Mouse (Mus musculus) forebrain, embryonic 13.5 days (tissue): Measurements from ENCODE around the gene Dhrs7b. TPM values are rescaled to one million over a fixed set of nuclear protein-coding genes. Genes with fewer than 3 reads are reported as not detected.
"Not testable (repeated sequence)": the region's sequence is repeated elsewhere in the genome, so short reads cannot be mapped to it uniquely, and the experiment has no call there.

Source experiments
- ATAC-seq: fragments of 200-750 bp; cut with Nextera tagmentation; 2 replicates; pipeline ENCODE4 v1.8.0; 2017
- H3K27ac ChIP-seq: fragments of 300-500 bp; sonication (generic); 2 replicates; pipeline ENCODE4 v1.5.1; 2015; ENCODE audit warnings: inconsistent platforms, mild to moderate bottlenecking, moderate library complexity
- H3K27me3 ChIP-seq: fragments of 300-500 bp; sonication (generic); 2 replicates; pipeline ENCODE4 v1.6.1; 2015; ENCODE audit warnings: mild to moderate bottlenecking, inconsistent platforms
- H3K36me3 ChIP-seq: fragments of 300-500 bp; sonication (generic); 2 replicates; pipeline ENCODE4 v1.6.1; 2015; ENCODE audit warnings: mild to moderate bottlenecking, inconsistent platforms; ENCODE audit not compliant: poor library complexity, severe bottlenecking
- H3K4me1 ChIP-seq: fragments of 300-500 bp; sonication (generic); 2 replicates; pipeline ENCODE4 v1.6.1; 2015; ENCODE audit warnings: inconsistent platforms
- H3K4me2 ChIP-seq: fragments of 300-500 bp; sonication (generic); 2 replicates; pipeline ENCODE4 v1.6.1; 2015; ENCODE audit warnings: inconsistent platforms, mild to moderate bottlenecking, moderate library complexity
- H3K4me3 ChIP-seq: fragments of 300-500 bp; sonication (generic); 2 replicates; pipeline ENCODE4 v1.5.1; 2015; ENCODE audit warnings: mild to moderate bottlenecking, inconsistent platforms
- H3K9ac ChIP-seq: fragments of 300-500 bp; sonication (generic); 2 replicates; pipeline ENCODE4 v1.6.1; 2015; ENCODE audit warnings: mild to moderate bottlenecking, inconsistent platforms
- H3K9me3 ChIP-seq: fragments of 300-500 bp; sonication (generic); replicated peaks from 2 replicates; pipeline ENCODE4 v1.6.1; 2016; ENCODE audit warnings: inconsistent platforms
- WGBS: fragments of 180-500 bp; shearing (Covaris S2); methylation state at CpG from one replicate; pipeline ENCODE4 v1.1.7; 2015; 5-methylcytosine and 5-hydroxymethylcytosine counted together
- polyA plus RNA-seq: library from polyadenylated mRNA; unstranded; fragments of >200 nt; fragmentation: Nextera tagmentation; extraction: Ambion mirVana; gene quantifications from 2 replicates; pipeline ENCODE4 v1.2.1, GENCODE M21; 2015

Dhrs7b gene
- polyA plus RNA-seq, 1 experiment from 2014 or later = 29.0 TPM

GRCm38 (mm10) chr11:60879423-60879822 is 49.0 kb downstream of the Dhrs7b start:
- Histone ChIP-seq H3K9me3 (no peaks in the 10 kb centered on the region), H3K4me1 (peaks cover 46% of the 10 kb centered on the region), H3K36me3 (no peaks in the 10 kb centered on the region; the same call in 1 of the 2 replicates), H3K27me3 (no peaks in the 10 kb centered on the region), H3K27ac (peak overlapping the region; percentile 86), H3K4me2 (peak overlapping the region; percentile 68), H3K9ac (peak overlapping the region; percentile 70), H3K4me3 (peak overlapping the region; percentile 89)
- WGBS = 2% methylated on average over 11 of the region's 11 CpGs
- no peak for ATAC-seq

- Histone ChIP-seq H3K4me2 (no peak overlapping the region), H3K4me3 (no peak overlapping the region), H3K27ac (no peak overlapping the region), H3K4me1 (peaks cover 36% of the 10 kb centered on the region), H3K9ac (no peak overlapping the region), H3K27me3 (no peaks in the 10 kb centered on the region), H3K36me3 (no peaks in the 10 kb centered on the region), H3K9me3 (no peaks in the 10 kb centered on the region)
- 92% methylated on average over 4 of the region's 4 CpGs for WGBS
- ATAC-seq = no peak
Measured at GRCm38 (mm10) chr11:60880559-60880958, 50.1 kb downstream of the Dhrs7b start.

- H3K9ac ChIP-seq = no peak overlapping the region
- WGBS = 78% methylated on average over 3 of the region's 3 CpGs
Measured at GRCm38 (mm10) chr11:60882386-60882785, 52.0 kb downstream of the Dhrs7b start.

GRCm38 (mm10) chr11:60886986-60887385 is 56.6 kb downstream of the Dhrs7b start:
- H3K27me3 ChIP-seq, H3K36me3 ChIP-seq: not testable (repeated sequence)
- 80% methylated on average over 3 of the region's 3 CpGs for WGBS

More at GRCm38 (mm10) chr11:60882386-60882785, 52.0 kb downstream of the Dhrs7b start:
- H3K27ac ChIP-seq = no peak overlapping the region
- no peaks in the 10 kb centered on the region for H3K36me3 ChIP-seq
- H3K4me3 ChIP-seq = no peak overlapping the region
- no peaks in the 10 kb centered on the region for H3K9me3 ChIP-seq
- no peaks in the 10 kb centered on the region for H3K27me3 ChIP-seq
- H3K4me2 ChIP-seq = no peak overlapping the region
- ATAC-seq = no peak
- peaks cover 18% of the 10 kb centered on the region for H3K4me1 ChIP-seq

GRCm38 (mm10) chr11:60889861-60890260 is 59.4 kb downstream of the Dhrs7b start:
- Histone ChIP-seq H3K4me3 (no peak overlapping the region), H3K4me2 (no peak overlapping the region), H3K9ac (no peak overlapping the region), H3K27me3 (no peaks in the 10 kb centered on the region), H3K36me3 (no peaks in the 10 kb centered on the region), H3K4me1 (no peaks in the 10 kb centered on the region), H3K9me3 (no peaks in the 10 kb centered on the region), H3K27ac (no peak overlapping the region)
- ATAC-seq = no peak
- WGBS = 58% methylated on average over 2 of the region's 2 CpGs

More at GRCm38 (mm10) chr11:60886986-60887385, 56.6 kb downstream of the Dhrs7b start:
- not testable (repeated sequence) for H3K9ac ChIP-seq, H3K4me1 ChIP-seq, ATAC-seq, H3K4me3 ChIP-seq, H3K9me3 ChIP-seq, H3K4me2 ChIP-seq, H3K27ac ChIP-seq

GRCm38 (mm10) chr11:60890286-60890685 is 59.9 kb downstream of the Dhrs7b start:
- Histone ChIP-seq H3K9ac (no peak overlapping the region), H3K9me3 (no peaks in the 10 kb centered on the region), H3K36me3 (no peaks in the 10 kb centered on the region), H3K27me3 (no peaks in the 10 kb centered on the region), H3K4me3 (no peak overlapping the region), H3K27ac (no peak overlapping the region), H3K4me2 (no peak overlapping the region), H3K4me1 (no peaks in the 10 kb centered on the region)
- ATAC-seq = no peak
- WGBS = 74% methylated on average over 6 of the region's 6 CpGs

GRCm38 (mm10) chr11:60890744-60891143 is 60.3 kb downstream of the Dhrs7b start:
- Histone ChIP-seq H3K27ac (no peak overlapping the region), H3K9ac (no peak overlapping the region), H3K27me3 (no peaks in the 10 kb centered on the region), H3K4me2 (no peak overlapping the region), H3K9me3 (no peaks in the 10 kb centered on the region), H3K36me3 (no peaks in the 10 kb centered on the region), H3K4me3 (no peak overlapping the region), H3K4me1 (0 out of 2 replicates have a peak, but pooled peaks cover under 1% of the 10 kb centered on the region)
- no peak for ATAC-seq
- WGBS = 73% methylated on average over 3 of the region's 3 CpGs

GRCm38 (mm10) chr11:60895915-60896314 is 65.5 kb downstream of the Dhrs7b start:
- no peak overlapping the region for H3K27ac ChIP-seq
- WGBS = 8% methylated on average over 4 of the region's 4 CpGs

GRCm38 (mm10) chr11:60902001-60902400 is 71.6 kb downstream of the Dhrs7b start:
- H3K27ac ChIP-seq = no peak overlapping the region
- H3K9me3 ChIP-seq = no peaks in the 10 kb centered on the region
- H3K4me1 ChIP-seq = no peaks in the 10 kb centered on the region
- no peak overlapping the region for H3K4me2 ChIP-seq
- 83% methylated on average over 7 of the region's 7 CpGs for WGBS
- no peak for ATAC-seq
- no peaks in the 10 kb centered on the region for H3K27me3 ChIP-seq
- no peak overlapping the region for H3K4me3 ChIP-seq
- H3K9ac ChIP-seq = no peak overlapping the region
- peaks cover 41% of the 10 kb centered on the region for H3K36me3 ChIP-seq

More at GRCm38 (mm10) chr11:60895915-60896314, 65.5 kb downstream of the Dhrs7b start:
- H3K4me3 ChIP-seq = no peak overlapping the region
- no peak for ATAC-seq
- H3K36me3 ChIP-seq = no peaks in the 10 kb centered on the region
- no peak overlapping the region for H3K9ac ChIP-seq
- H3K9me3 ChIP-seq = no peaks in the 10 kb centered on the region
- 0 out of 2 replicates have a peak, but pooled peaks cover 4% of the 10 kb centered on the region for H3K4me1 ChIP-seq
- no peak overlapping the region for H3K4me2 ChIP-seq
- no peaks in the 10 kb centered on the region for H3K27me3 ChIP-seq

- no peak overlapping the region for H3K27ac ChIP-seq
- ATAC-seq = no peak
- WGBS = 87% methylated on average over 4 of the region's 4 CpGs
- H3K4me2 ChIP-seq = no peak overlapping the region
- H3K4me3 ChIP-seq = no peak overlapping the region
- H3K4me1 ChIP-seq = no peaks in the 10 kb centered on the region
- H3K36me3 ChIP-seq = peaks cover 41% of the 10 kb centered on the region
- H3K27me3 ChIP-seq = no peaks in the 10 kb centered on the region
- H3K9ac ChIP-seq = no peak overlapping the region
- no peaks in the 10 kb centered on the region for H3K9me3 ChIP-seq
Measured at GRCm38 (mm10) chr11:60902486-60902885, 72.1 kb downstream of the Dhrs7b start.

- peaks cover 41% of the 10 kb centered on the region for H3K36me3 ChIP-seq
- no peak overlapping the region for H3K4me2 ChIP-seq
- H3K27me3 ChIP-seq = no peaks in the 10 kb centered on the region
- no peak overlapping the region for H3K9ac ChIP-seq
- H3K27ac ChIP-seq = no peak overlapping the region
- H3K4me1 ChIP-seq = no peaks in the 10 kb centered on the region
- no peaks in the 10 kb centered on the region for H3K9me3 ChIP-seq
- ATAC-seq = no peak
- H3K4me3 ChIP-seq = no peak overlapping the region
- 89% methylated on average over 6 of the region's 6 CpGs for WGBS
Measured at GRCm38 (mm10) chr11:60903661-60904061, 73.2 kb downstream of the Dhrs7b start.

- no peak overlapping the region for H3K27ac ChIP-seq
- WGBS = 92% methylated on average over 10 of the region's 10 CpGs
- no peaks in the 10 kb centered on the region for H3K9me3 ChIP-seq
- ATAC-seq = no peak
- H3K4me1 ChIP-seq = no peaks in the 10 kb centered on the region
- peaks cover 41% of the 10 kb centered on the region for H3K36me3 ChIP-seq
- H3K4me3 ChIP-seq = no peak overlapping the region
- H3K9ac ChIP-seq = no peak overlapping the region
- no peak overlapping the region for H3K4me2 ChIP-seq
- no peaks in the 10 kb centered on the region for H3K27me3 ChIP-seq
Measured at GRCm38 (mm10) chr11:60905407-60906120, 75.1 kb downstream of the Dhrs7b start.

GRCm38 (mm10) chr11:60906449-60906848 is 76.0 kb downstream of the Dhrs7b start:
- H3K4me2 ChIP-seq = no peak overlapping the region
- H3K4me3 ChIP-seq = no peak overlapping the region
- H3K4me1 ChIP-seq = peaks cover 1% of the 10 kb centered on the region
- H3K27me3 ChIP-seq = no peaks in the 10 kb centered on the region
- peaks cover 41% of the 10 kb centered on the region for H3K36me3 ChIP-seq
- no peaks in the 10 kb centered on the region for H3K9me3 ChIP-seq
- ATAC-seq = no peak
- no peak overlapping the region for H3K27ac ChIP-seq
- WGBS = 93% methylated on average over 4 of the region's 4 CpGs
- H3K9ac ChIP-seq = no peak overlapping the region
